Mouse (Mus musculus) MN1 (cell line): ENCODE measurements at regions not wholly inside any gene's neighbourhood (a gene's known extent, or its start where the extent isn't known, plus 50 kb on each side); places are given as distances from the start of the nearest gene placed in this dataset.

Experiments
- DNase-seq: peaks from one replicate; pipeline ENCODE4 v3.0.0-alpha.2; 2016; ENCODE audit warnings: low spot score

GRCm38 (mm10) chr1:76081700-76082099 lies 535.6 kb downstream of the Slc4a3 start:
- no peak for DNase-seq

- DNase-seq, result no peak
These were observed 537.4 kb downstream of the Slc4a3 start for GRCm38 (mm10) chr1:76083273-76084036.

GRCm38 (mm10) chr1:76091031-76091430 lies 545.0 kb downstream of the Slc4a3 start:
- DNase-seq, result no peak

GRCm38 (mm10) chr1:76113281-76113680 lies 567.2 kb downstream of the Slc4a3 start:
- DNase-seq, result no peak

- DNase-seq, result no peak
These were observed 574.8 kb downstream of the Slc4a3 start for GRCm38 (mm10) chr1:76120840-76121239.

- no peak for DNase-seq
These were observed 584.3 kb downstream of the Slc4a3 start for GRCm38 (mm10) chr1:76130353-76130752.

GRCm38 (mm10) chr1:76136810-76137209 lies 590.7 kb downstream of the Slc4a3 start:
- DNase-seq, result no peak

- no peak for DNase-seq
These were observed 591.6 kb downstream of the Slc4a3 start for GRCm38 (mm10) chr1:76137701-76138100.

- DNase-seq, result no peak
These were observed 597.5 kb downstream of the Slc4a3 start for GRCm38 (mm10) chr1:76143516-76143915.

- no peak for DNase-seq
These were observed 602.9 kb downstream of the Slc4a3 start for GRCm38 (mm10) chr1:76148963-76149362.

GRCm38 (mm10) chr1:76156291-76156690 lies 610.2 kb downstream of the Slc4a3 start:
- DNase-seq, result no peak

GRCm38 (mm10) chr1:76167486-76167885 lies 621.4 kb downstream of the Slc4a3 start:
- no peak for DNase-seq

GRCm38 (mm10) chr1:76181181-76181580 lies 635.1 kb downstream of the Slc4a3 start:
- no peak for DNase-seq

GRCm38 (mm10) chr1:76194844-76195243 lies 648.8 kb downstream of the Slc4a3 start:
- DNase-seq, result no peak

- DNase-seq, result no peak
These were observed 651.6 kb downstream of the Slc4a3 start for GRCm38 (mm10) chr1:76197651-76198050.

GRCm38 (mm10) chr1:76200906-76201305 lies 654.8 kb downstream of the Slc4a3 start:
- DNase-seq, result no peak

- DNase-seq, result no peak
These were observed 666.4 kb downstream of the Slc4a3 start for GRCm38 (mm10) chr1:76212486-76212885.

- DNase-seq, result no peak
These were observed 698.7 kb downstream of the Slc4a3 start for GRCm38 (mm10) chr1:76244721-76245120.

GRCm38 (mm10) chr1:76246181-76246796 lies 700.2 kb downstream of the Slc4a3 start:
- no peak for DNase-seq

GRCm38 (mm10) chr1:76247126-76247525 lies 701.1 kb downstream of the Slc4a3 start:
- no peak for DNase-seq

- DNase-seq, result no peak
These were observed 712.2 kb downstream of the Slc4a3 start for GRCm38 (mm10) chr1:76258217-76258616.

GRCm38 (mm10) chr1:76276148-76276547 lies 730.1 kb downstream of the Slc4a3 start:
- peak; percentile 16 for DNase-seq

- DNase-seq, result no peak
These were observed 730.6 kb downstream of the Slc4a3 start for GRCm38 (mm10) chr1:76276624-76277023.

GRCm38 (mm10) chr1:76283322-76283721 lies 737.3 kb downstream of the Slc4a3 start:
- peak; percentile 37 for DNase-seq
